Mouse (Mus musculus) hindbrain, embryonic 13.5 days (tissue): ENCODE results near the gene Gimap8. TPM values are rescaled to one million over a fixed set of nuclear protein-coding genes. Genes with fewer than 3 reads are reported as not detected.

ENCODE experiments used
- ATAC-seq: fragments of 200-750 bp; cut with Nextera tagmentation; 2 replicates; pipeline ENCODE4 v1.8.0; 2017; ENCODE audit warnings: moderate TSS enrichment; ENCODE audit not compliant: low FRiP score
- H3K27ac ChIP-seq: fragments of 300-500 bp; sonication (generic); 2 replicates; pipeline ENCODE4 v1.5.1; 2015; ENCODE audit warnings: inconsistent platforms, mild to moderate bottlenecking, moderate library complexity
- H3K27me3 ChIP-seq: fragments of 300-500 bp; sonication (generic); 2 replicates; pipeline ENCODE4 v1.6.1; 2015; ENCODE audit warnings: mild to moderate bottlenecking, inconsistent platforms
- H3K36me3 ChIP-seq: fragments of 300-500 bp; sonication (generic); 2 replicates; pipeline ENCODE4 v1.6.1; 2015; ENCODE audit warnings: mild to moderate bottlenecking, inconsistent platforms
- H3K4me1 ChIP-seq: fragments of 300-500 bp; sonication (generic); replicated peaks from 2 replicates; pipeline ENCODE4 v1.6.1; 2015; ENCODE audit warnings: inconsistent platforms
- H3K4me2 ChIP-seq: fragments of 300-500 bp; sonication (generic); 2 replicates; pipeline ENCODE4 v1.6.1; 2015; ENCODE audit warnings: inconsistent platforms, mild to moderate bottlenecking, moderate library complexity
- H3K4me3 ChIP-seq: fragments of 300-500 bp; sonication (generic); 2 replicates; pipeline ENCODE4 v1.5.1; 2015; ENCODE audit warnings: mild to moderate bottlenecking, inconsistent platforms
- H3K9ac ChIP-seq: fragments of 300-500 bp; sonication (generic); 2 replicates; pipeline ENCODE4 v1.6.1; 2015; ENCODE audit warnings: mild to moderate bottlenecking, inconsistent platforms
- H3K9me3 ChIP-seq: fragments of 300-500 bp; sonication (generic); 2 replicates; pipeline ENCODE4 v1.6.1; 2016; ENCODE audit warnings: inconsistent platforms
- WGBS: fragments of 180-500 bp; shearing (Covaris S2); methylation state at CpG from one replicate; pipeline ENCODE4 v1.1.7; 2015; 5-methylcytosine and 5-hydroxymethylcytosine counted together
- polyA plus RNA-seq: library from polyadenylated mRNA; unstranded; fragments of >200 nt; fragmentation: Nextera tagmentation; extraction: Ambion mirVana; gene quantifications from 2 replicates; pipeline ENCODE4 v1.2.1, GENCODE M21; 2015

The Gimap8 gene
- polyA plus RNA-seq, 1 experiment from 2014 or later: 0.47 TPM

DNA sequence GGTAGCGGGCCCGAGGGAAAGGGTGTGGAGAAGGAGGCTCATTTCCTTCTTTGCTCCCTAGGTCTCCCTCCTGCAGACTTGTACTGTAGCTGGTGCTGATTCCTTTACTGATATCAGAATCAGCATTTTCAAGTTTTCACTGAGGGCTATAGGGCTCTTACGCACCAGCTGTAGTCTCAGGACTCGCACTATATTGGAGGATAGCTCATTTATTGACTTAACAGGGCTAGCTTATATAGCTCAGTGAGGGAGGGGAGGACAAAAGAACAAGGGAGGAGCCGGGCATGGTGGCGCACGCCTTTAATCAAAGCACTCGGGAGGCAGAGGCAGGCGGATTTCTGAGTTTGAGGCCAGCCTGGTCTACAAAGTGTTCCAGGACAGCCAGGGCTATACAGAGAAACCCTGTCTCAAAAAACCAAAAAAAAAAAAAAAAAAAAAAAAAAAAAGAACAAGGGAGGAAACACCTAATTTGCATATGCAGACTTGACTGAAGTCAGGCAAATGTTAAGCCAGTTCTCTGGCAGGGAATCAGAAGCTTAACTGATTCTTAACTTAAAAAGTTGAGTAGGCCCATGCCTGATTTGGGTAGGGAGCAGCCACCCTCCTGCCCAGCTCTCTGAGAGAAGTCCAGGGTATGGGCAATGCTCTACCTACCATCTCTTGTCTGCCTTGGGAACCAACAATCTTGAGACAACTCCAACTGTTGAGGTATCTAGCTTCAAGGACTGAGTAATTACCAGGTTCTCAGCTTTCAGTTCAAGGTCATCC lies 27.4 kb downstream of the Gimap8 start:
- Histone ChIP-seq H3K36me3 (no peaks in the 10 kb centered on the region), H3K27me3 (no peaks in the 10 kb centered on the region), H3K27ac (no peak overlapping the region), H3K4me3 (no peak overlapping the region), H3K4me2 (no peak overlapping the region), H3K4me1 (0 out of 2 replicates have a peak, but pooled peaks cover 3% of the 10 kb centered on the region), H3K9ac (no peak overlapping the region), H3K9me3 (no peaks in the 10 kb centered on the region)
- ATAC-seq: no peak
- WGBS: 95% methylated on average over 9 of the region's 9 CpGs

GRCm38 (mm10) chr6:48675400-48675930 lies 28.4 kb downstream of the Gimap8 start:
- ATAC-seq: no peak
- no peaks in the 10 kb centered on the region for H3K9me3 ChIP-seq
- H3K4me1 ChIP-seq: 0 out of 2 replicates have a peak, but pooled peaks cover 3% of the 10 kb centered on the region
- 0 out of 2 replicates have a peak overlapping the region, but pooled peaks have one; percentile 35 for H3K9ac ChIP-seq
- no peak overlapping the region for H3K27ac ChIP-seq
- H3K4me3 ChIP-seq: peak overlapping the region; percentile 10; the same call in 1 of the 2 replicates
- no peaks in the 10 kb centered on the region for H3K36me3 ChIP-seq
- peak overlapping the region; percentile 31 for H3K4me2 ChIP-seq
- no peaks in the 10 kb centered on the region for H3K27me3 ChIP-seq
- 48% methylated on average over 10 of the region's 10 CpGs for WGBS

DNA sequence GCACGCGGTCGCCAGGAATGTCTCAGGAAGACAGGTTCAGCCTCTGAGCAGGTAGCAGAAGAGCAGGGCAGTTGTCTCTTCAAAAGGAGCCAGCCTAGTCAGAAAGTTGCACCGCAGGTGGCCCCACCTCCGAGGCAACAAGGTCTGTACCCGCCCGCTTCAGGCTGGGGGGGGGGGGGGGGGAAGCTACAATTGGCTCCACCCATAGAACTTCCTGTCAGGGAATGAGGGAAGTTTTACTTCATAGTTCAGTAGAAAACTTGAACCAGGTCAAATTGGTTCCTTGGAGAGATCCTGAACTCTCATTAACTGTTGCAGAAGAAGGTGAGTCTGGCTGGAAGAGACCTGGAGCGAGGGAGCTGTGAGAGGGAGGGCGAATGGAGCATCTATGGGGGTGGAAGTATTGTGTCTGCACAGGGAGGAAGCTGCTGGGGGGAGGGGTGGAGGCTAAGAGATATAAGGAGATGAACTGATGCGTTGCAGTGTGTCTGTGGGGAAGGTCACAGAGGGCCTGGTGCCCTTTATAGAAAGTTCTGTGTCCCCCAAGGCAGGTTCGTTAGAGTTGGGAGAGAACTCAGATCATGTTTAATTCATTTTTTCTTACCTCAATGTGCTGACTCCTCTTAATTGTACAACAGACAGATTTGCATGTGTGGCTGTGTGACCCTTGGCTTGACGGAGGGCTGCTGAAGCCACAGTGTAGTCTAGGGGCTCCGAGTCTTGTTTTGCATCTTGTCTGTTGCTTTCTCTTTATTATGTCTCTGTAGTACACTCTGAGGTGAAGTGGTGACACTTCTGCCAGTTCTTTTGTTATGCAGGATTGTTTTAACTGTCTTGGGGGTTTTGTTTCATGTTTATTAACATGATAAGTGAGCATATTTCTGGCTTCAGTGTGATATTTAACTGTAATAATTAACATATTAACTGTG lies 29.2 kb downstream of the Gimap8 start, which contains the start of gene Gimap9:
Gimap9 (plus strand) TSS at position 199 of the 929 bp plus-strand sequence.
- Histone ChIP-seq H3K4me2 (peak within 1 kb of the TSS; percentile 31), H3K4me3 (peak within 1 kb of the TSS; percentile 10; the same call in 1 of the 2 replicates), H3K27me3 (no peaks in the 10 kb centered on the region), H3K4me1 (0 out of 2 replicates have a peak, but pooled peaks cover 3% of the 10 kb centered on the region), H3K27ac (no peak within 1 kb of the TSS), H3K9ac (0 out of 2 replicates have a peak within 1 kb of the TSS, but pooled peaks have one; percentile 35), H3K9me3 (no peaks in the 10 kb centered on the region), H3K36me3 (no peaks in the 10 kb centered on the region)
- ATAC-seq: no peak
- 19% methylated on average over 13 of the region's 13 CpGs for WGBS

- H3K36me3 ChIP-seq: no peaks in the 10 kb centered on the region
- H3K4me2 ChIP-seq: 0 out of 2 replicates have a peak overlapping the region, but pooled peaks have one; percentile 31
- no peak for ATAC-seq
- WGBS: 80% methylated on average over 5 of the region's 5 CpGs
- H3K4me1 ChIP-seq: 0 out of 2 replicates have a peak, but pooled peaks cover 3% of the 10 kb centered on the region
- no peak overlapping the region for H3K4me3 ChIP-seq
- no peaks in the 10 kb centered on the region for H3K9me3 ChIP-seq
- H3K27me3 ChIP-seq: no peaks in the 10 kb centered on the region
- no peak overlapping the region for H3K9ac ChIP-seq
- H3K27ac ChIP-seq: no peak overlapping the region
These were observed 29.9 kb downstream of the Gimap8 start for GRCm38 (mm10) chr6:48676860-48677415.

- no peak for ATAC-seq
These were observed 30.7 kb downstream of the Gimap8 start for GRCm38 (mm10) chr6:48677492-48678345.

GRCm38 (mm10) chr6:48678391-48678790 lies 31.4 kb downstream of the Gimap8 start:
- WGBS: 84% methylated on average over 4 of the region's 4 CpGs
- H3K36me3 ChIP-seq: no peaks in the 10 kb centered on the region
- H3K4me2 ChIP-seq: no peak overlapping the region
- no peaks in the 10 kb centered on the region for H3K27me3 ChIP-seq
- H3K9me3 ChIP-seq: no peaks in the 10 kb centered on the region
- no peak overlapping the region for H3K4me3 ChIP-seq
- H3K4me1 ChIP-seq: 0 out of 2 replicates have a peak, but pooled peaks cover 3% of the 10 kb centered on the region
- ATAC-seq: no peak
- no peak overlapping the region for H3K9ac ChIP-seq
- no peak overlapping the region for H3K27ac ChIP-seq

More at GRCm38 (mm10) chr6:48677492-48678345, 30.7 kb downstream of the Gimap8 start:
- no peak overlapping the region for H3K9ac ChIP-seq
- no peak overlapping the region for H3K4me3 ChIP-seq
- 0 out of 2 replicates have a peak, but pooled peaks cover 3% of the 10 kb centered on the region for H3K4me1 ChIP-seq
- H3K27ac ChIP-seq: no peak overlapping the region
- H3K36me3 ChIP-seq: no peaks in the 10 kb centered on the region
- H3K4me2 ChIP-seq: no peak overlapping the region
- no peaks in the 10 kb centered on the region for H3K9me3 ChIP-seq
- 95% methylated on average over 17 of the region's 17 CpGs for WGBS
- no peaks in the 10 kb centered on the region for H3K27me3 ChIP-seq

DNA sequence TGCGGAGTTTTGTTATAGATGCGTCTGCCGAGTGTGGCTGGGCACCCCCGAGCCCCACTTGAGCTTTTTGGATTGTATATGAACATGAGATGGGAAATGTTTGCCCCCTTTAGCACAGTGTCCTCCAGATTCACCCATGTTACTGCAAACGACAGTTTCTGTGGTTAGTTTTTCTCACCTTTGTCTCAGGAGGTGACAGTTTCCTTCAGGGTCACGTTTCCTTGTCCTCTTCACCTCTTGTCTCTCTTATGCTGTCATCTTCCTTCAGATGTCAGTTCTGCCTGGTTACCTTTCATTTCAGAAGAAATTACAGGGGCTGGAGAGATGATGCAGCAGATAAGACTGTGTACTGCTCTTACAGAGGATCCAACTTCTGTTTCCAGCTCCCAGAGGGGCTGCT lies 32.7 kb downstream of the Gimap8 start:
- Histone ChIP-seq H3K36me3 (no peaks in the 10 kb centered on the region), H3K4me2 (no peak overlapping the region), H3K9ac (no peak overlapping the region), H3K9me3 (no peaks in the 10 kb centered on the region), H3K27ac (no peak overlapping the region), H3K27me3 (no peaks in the 10 kb centered on the region), H3K4me1 (0 out of 2 replicates have a peak, but pooled peaks cover 3% of the 10 kb centered on the region), H3K4me3 (no peak overlapping the region)
- no peak for ATAC-seq
- WGBS: 86% methylated on average over 6 of the region's 6 CpGs

DNA sequence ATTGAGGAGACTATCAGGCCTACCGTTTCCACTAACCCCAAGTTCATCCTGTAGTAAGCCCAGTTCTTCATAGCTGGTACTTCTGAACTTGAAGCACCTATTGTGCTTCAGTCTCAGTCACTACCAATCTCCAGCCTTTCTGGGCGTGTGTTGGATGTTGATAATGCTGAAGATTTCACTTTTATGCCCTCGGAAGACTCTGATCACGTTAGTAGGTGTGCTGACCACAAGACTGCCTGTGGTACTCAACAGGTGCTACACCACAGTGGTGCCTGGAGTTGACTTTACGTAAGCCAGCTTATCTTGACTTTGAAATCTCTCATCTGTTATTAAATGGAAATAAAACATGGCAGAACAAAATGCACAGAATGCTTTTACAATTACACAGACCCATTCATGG lies 33.4 kb downstream of the Gimap8 start:
- WGBS: 82% methylated on average over 5 of the region's 5 CpGs

GRCm38 (mm10) chr6:48681472-48682090 lies 34.5 kb downstream of the Gimap8 start:
- ATAC-seq: no peak
- no peaks in the 10 kb centered on the region for H3K27me3 ChIP-seq
- no peaks in the 10 kb centered on the region for H3K36me3 ChIP-seq
- H3K9ac ChIP-seq: no peak overlapping the region
- H3K4me2 ChIP-seq: no peak overlapping the region
- no peak overlapping the region for H3K4me3 ChIP-seq
- H3K9me3 ChIP-seq: no peaks in the 10 kb centered on the region
- no peaks in the 10 kb centered on the region for H3K4me1 ChIP-seq
- H3K27ac ChIP-seq: no peak overlapping the region
- WGBS: 80% methylated on average over 3 of the region's 3 CpGs

More for the DNA sequence above, 33.4 kb downstream of the Gimap8 start:
- Histone ChIP-seq H3K36me3 (no peaks in the 10 kb centered on the region), H3K4me1 (0 out of 2 replicates have a peak, but pooled peaks cover 3% of the 10 kb centered on the region), H3K4me2 (no peak overlapping the region), H3K4me3 (no peak overlapping the region), H3K27me3 (no peaks in the 10 kb centered on the region), H3K9me3 (no peaks in the 10 kb centered on the region), H3K27ac (no peak overlapping the region), H3K9ac (no peak overlapping the region)
- ATAC-seq: no peak

GRCm38 (mm10) chr6:48682271-48682670 lies 35.2 kb downstream of the Gimap8 start:
- 87% methylated on average over 4 of the region's 4 CpGs for WGBS
- H3K27ac ChIP-seq: no peak overlapping the region

More at GRCm38 (mm10) chr6:48682271-48682670, 35.2 kb downstream of the Gimap8 start:
- Histone ChIP-seq H3K27me3 (no peaks in the 10 kb centered on the region), H3K9ac (no peak overlapping the region), H3K4me1 (no peaks in the 10 kb centered on the region), H3K4me3 (no peak overlapping the region), H3K9me3 (no peaks in the 10 kb centered on the region), H3K4me2 (no peak overlapping the region), H3K36me3 (no peaks in the 10 kb centered on the region)
- no peak for ATAC-seq
